Mouse (Mus musculus) lung, postnatal 0 days (tissue): ENCODE data around the gene Rgl3. TPM values are rescaled to one million over a fixed set of nuclear protein-coding genes. Genes with fewer than 3 reads are reported as not detected.

Experiments used
- ATAC-seq: fragments of 200-750 bp; cut with Nextera tagmentation; 2 replicates; pipeline ENCODE4 v1.8.0; 2017; ENCODE audit warnings: moderate library complexity
- DNase-seq: peaks from one replicate; pipeline ENCODE4 v3.0.0-alpha.2; 2016; ENCODE audit warnings: low spot score
- H3K27ac ChIP-seq: fragments of 300-500 bp; sonication (generic); 2 replicates; pipeline ENCODE4 v1.5.1; 2014; ENCODE audit warnings: antibody characterized with exemption, mild to moderate bottlenecking, low read length, mixed read lengths
- H3K27me3 ChIP-seq: fragments of 300-500 bp; sonication (generic); replicated peaks from 2 replicates; pipeline ENCODE4 v1.6.1; 2014; ENCODE audit warnings: low read length, mixed read lengths; ENCODE audit not compliant: insufficient read depth
- H3K36me3 ChIP-seq: fragments of 300-500 bp; sonication (generic); 2 replicates; pipeline ENCODE4 v1.6.1; 2014; ENCODE audit warnings: low read length, mixed read lengths; ENCODE audit not compliant: insufficient read depth
- H3K4me1 ChIP-seq: fragments of 300-500 bp; sonication (generic); 2 replicates; pipeline ENCODE4 v1.6.1; 2014; ENCODE audit warnings: antibody characterized with exemption, low read depth, low read length, mixed read lengths; ENCODE audit not compliant: insufficient read depth
- H3K4me2 ChIP-seq: fragments of 300-500 bp; sonication (generic); replicated peaks from 2 replicates; pipeline ENCODE4 v1.6.1; 2014; ENCODE audit warnings: low read depth, mild to moderate bottlenecking, low read length, moderate library complexity, mixed read lengths
- H3K4me3 ChIP-seq: fragments of 300-500 bp; sonication (generic); 2 replicates; pipeline ENCODE4 v1.5.1; 2014; ENCODE audit warnings: low read depth, low read length
- H3K9ac ChIP-seq: fragments of 300-500 bp; sonication (generic); replicated peaks from 2 replicates; pipeline ENCODE4 v1.6.1; 2014; ENCODE audit warnings: low read depth, mild to moderate bottlenecking
- H3K9me3 ChIP-seq: fragments of 300-500 bp; sonication (generic); 2 replicates; pipeline ENCODE4 v1.6.1; 2016; ENCODE audit warnings: low read length, mixed read lengths
- CTCF ChIP-seq: IDR thresholded peaks from 2 replicates; pipeline ENCODE4 v1.5.1; 2016; ENCODE audit warnings: antibody characterized with exemption, mild to moderate bottlenecking
- EP300 ChIP-seq: IDR thresholded peaks from 2 replicates; pipeline ENCODE4 v1.6.1; 2016; ENCODE audit warnings: antibody characterized with exemption, mild to moderate bottlenecking, control low read depth
- whole genome bisulfite sequencing: fragments of 180-500 bp; shearing (Covaris S2); extraction: QIAGEN DNeasy Blood & Tissue Kit; methylation state at CpG from one replicate; pipeline ENCODE4 v1.1.7; 2014; 5-methylcytosine and 5-hydroxymethylcytosine counted together
- polyA plus RNA-seq: library from polyadenylated mRNA; unstranded; fragments of >200 nt; fragmentation: Nextera tagmentation; extraction: Ambion mirVana; gene quantifications from 2 replicates; pipeline ENCODE4 v1.2.1, GENCODE M21; 2015

Rgl3 gene
- polyA plus RNA-seq, 1 experiment from 2014 or later = 6.0 TPM

DNA sequence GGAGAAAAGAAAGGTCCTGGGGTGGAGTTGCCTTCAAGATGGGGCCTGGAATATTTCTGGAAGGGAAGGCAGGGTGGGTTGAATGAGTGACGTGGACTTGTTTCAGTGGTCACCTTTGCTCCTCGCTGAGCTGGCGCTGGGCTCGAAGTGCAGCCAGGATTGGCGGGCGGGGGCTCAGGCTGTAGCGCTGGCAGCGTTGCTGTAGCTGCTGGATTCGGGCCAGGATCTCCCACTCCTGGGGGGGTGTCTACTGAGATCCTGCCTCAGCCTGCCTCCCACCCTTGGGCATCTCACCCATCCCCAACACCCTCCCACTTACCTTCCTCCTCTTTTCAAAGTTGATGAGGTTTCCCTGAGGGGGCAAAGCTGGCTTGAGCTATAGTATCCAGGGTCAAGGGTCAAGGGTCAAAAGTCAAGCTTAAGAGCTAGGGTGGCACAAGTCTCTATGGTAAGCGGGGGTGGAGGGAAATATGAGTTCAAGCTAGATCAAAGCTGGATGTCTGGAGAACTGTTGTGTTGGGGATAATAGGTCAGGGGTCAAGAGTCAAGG, 12.5 kb downstream of the Rgl3 start:
- Histone ChIP-seq H3K4me2 (no peak overlapping the region), H3K4me1 (no peaks in the 10 kb centered on the region), H3K27ac (no peak overlapping the region), H3K27me3 (no peaks in the 10 kb centered on the region), H3K9ac (no peak overlapping the region), H3K36me3 (no peaks in the 10 kb centered on the region), H3K9me3 (no peaks in the 10 kb centered on the region), H3K4me3 (no peak overlapping the region)
- DNase-seq (no peak), ATAC-seq (no peak)
- TF ChIP-seq CTCF = no peak
- no peak for TF ChIP-seq EP300
- WGBS = 77% methylated on average over 10 of the region's 10 CpGs

GRCm38 (mm10) chr9:21969304-21969703, 19.9 kb downstream of the Rgl3 start:
- Histone ChIP-seq H3K9ac (no peak overlapping the region), H3K9me3 (no peaks in the 10 kb centered on the region), H3K27ac (no peak overlapping the region), H3K4me3 (no peak overlapping the region), H3K27me3 (no peaks in the 10 kb centered on the region), H3K36me3 (no peaks in the 10 kb centered on the region), H3K4me1 (no peaks in the 10 kb centered on the region), H3K4me2 (no peak overlapping the region)
- 90% methylated on average over 4 of the region's 4 CpGs for WGBS
- TF ChIP-seq EP300 (no peak), CTCF (no peak)
- DNase-seq = no peak
- ATAC-seq = no peak

GRCm38 (mm10) chr9:21968883-21969282, 20.4 kb downstream of the Rgl3 start:
- Histone ChIP-seq H3K27ac (no peak overlapping the region), H3K4me3 (no peak overlapping the region), H3K9me3 (no peaks in the 10 kb centered on the region), H3K4me1 (no peaks in the 10 kb centered on the region), H3K9ac (no peak overlapping the region), H3K27me3 (no peaks in the 10 kb centered on the region), H3K4me2 (no peak overlapping the region), H3K36me3 (no peaks in the 10 kb centered on the region)
- no peak for DNase-seq
- TF ChIP-seq CTCF (no peak), EP300 (no peak)
- WGBS = 30% methylated on average over 6 of the region's 6 CpGs
- no peak for ATAC-seq

- ATAC-seq = peak; percentile 42
- H3K4me2 ChIP-seq = peak within 1 kb of the TSS; percentile 81
- no peak within 1 kb of the TSS for H3K27ac ChIP-seq
- H3K4me3 ChIP-seq = peak within 1 kb of the TSS; percentile 37
- TF ChIP-seq EP300 (no peak), CTCF (no peak)
- 15% methylated on average over 7 of the region's 8 CpGs for WGBS
- 0 out of 2 replicates have a peak, but pooled peaks cover 7% of the 10 kb centered on the region for H3K27me3 ChIP-seq
- DNase-seq = peak; percentile 51
- no peaks in the 10 kb centered on the region for H3K36me3 ChIP-seq
- H3K9me3 ChIP-seq = no peaks in the 10 kb centered on the region
- no peak within 1 kb of the TSS; the same call in 1 of the 2 replicates for H3K9ac ChIP-seq
- H3K4me1 ChIP-seq = peaks cover 25% of the 10 kb centered on the region
These were observed 25.8 kb downstream of the Rgl3 start, which contains the start of gene Epor for GRCm38 (mm10) chr9:21963417-21963816. Gene Epor (minus strand): TSS chr9:21963506.

DNA sequence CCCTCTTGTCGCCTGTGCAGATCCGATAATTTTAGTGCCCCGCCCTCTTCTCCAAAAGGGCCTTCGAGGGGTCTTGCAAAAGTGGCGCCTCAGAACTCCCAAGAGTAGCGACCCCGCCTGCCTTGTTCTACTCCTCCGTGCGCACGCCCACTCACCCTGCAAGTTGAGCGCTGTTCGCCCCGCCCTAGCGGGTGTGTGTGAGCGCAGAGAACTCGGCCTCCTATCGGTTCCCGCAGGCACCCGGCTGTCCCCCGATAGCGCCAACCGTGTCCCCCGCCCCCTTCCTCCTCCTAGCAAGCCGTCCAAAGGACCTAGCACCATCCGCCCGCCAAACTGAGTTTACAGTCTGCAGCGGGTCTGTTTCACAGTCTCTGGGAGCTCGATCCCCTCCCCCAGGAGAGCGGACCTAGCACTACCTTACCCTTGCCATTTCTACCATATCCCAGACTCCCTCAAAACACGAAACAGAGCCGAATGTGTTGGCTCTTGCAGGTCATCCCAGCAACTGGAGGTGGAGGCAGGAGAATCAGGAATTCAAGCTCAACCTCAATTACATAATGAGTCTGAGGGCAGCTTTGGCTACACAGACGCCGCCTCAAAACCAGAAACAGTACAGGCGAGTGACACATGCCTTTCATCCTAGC, 26.7 kb downstream of the Rgl3 start:
- Histone ChIP-seq H3K27me3 (0 out of 2 replicates have a peak, but pooled peaks cover 7% of the 10 kb centered on the region), H3K9me3 (no peaks in the 10 kb centered on the region), H3K36me3 (no peaks in the 10 kb centered on the region), H3K4me1 (peaks cover 25% of the 10 kb centered on the region), H3K27ac (no peak overlapping the region), H3K4me2 (peak overlapping the region; percentile 81), H3K9ac (no peak overlapping the region; the same call in 1 of the 2 replicates), H3K4me3 (peak overlapping the region; percentile 37)
- peak; percentile 71 for ATAC-seq
- no peak for TF ChIP-seq EP300
- peak; percentile 34 for TF ChIP-seq CTCF
- DNase-seq = peak; percentile 74
- WGBS = 3% methylated on average over 33 of the region's 34 CpGs

- Histone ChIP-seq H3K36me3 (no peaks in the 10 kb centered on the region), H3K4me3 (peak overlapping the region; percentile 37), H3K9ac (no peak overlapping the region; the same call in 1 of the 2 replicates), H3K4me2 (peak overlapping the region; percentile 81), H3K9me3 (no peaks in the 10 kb centered on the region), H3K27ac (no peak overlapping the region), H3K27me3 (0 out of 2 replicates have a peak, but pooled peaks cover 7% of the 10 kb centered on the region), H3K4me1 (peaks cover 25% of the 10 kb centered on the region)
- DNase-seq = peak; percentile 30
- TF ChIP-seq CTCF = peak; percentile 4; the same call in 1 of the 2 replicates
- TF ChIP-seq EP300 = no peak
- WGBS = under 1% methylated on average over 14 of the region's 15 CpGs
- peak; percentile 24; the same call in 1 of the 2 replicates for ATAC-seq
These were observed 27.2 kb downstream of the Rgl3 start for GRCm38 (mm10) chr9:21962010-21962409.
